Mouse (Mus musculus): ENCODE results near the gene Krtap2-4. TPM values are rescaled to one million over a fixed set of nuclear protein-coding genes. Genes with fewer than 3 reads are reported as not detected.
A peak's percentile ranks its signal among the peaks of the same experiment; 100 is the strongest.

The Krtap2-4 gene
- polyA plus RNA-seq, 1 experiment from 2014 or later = not detected

DNA sequence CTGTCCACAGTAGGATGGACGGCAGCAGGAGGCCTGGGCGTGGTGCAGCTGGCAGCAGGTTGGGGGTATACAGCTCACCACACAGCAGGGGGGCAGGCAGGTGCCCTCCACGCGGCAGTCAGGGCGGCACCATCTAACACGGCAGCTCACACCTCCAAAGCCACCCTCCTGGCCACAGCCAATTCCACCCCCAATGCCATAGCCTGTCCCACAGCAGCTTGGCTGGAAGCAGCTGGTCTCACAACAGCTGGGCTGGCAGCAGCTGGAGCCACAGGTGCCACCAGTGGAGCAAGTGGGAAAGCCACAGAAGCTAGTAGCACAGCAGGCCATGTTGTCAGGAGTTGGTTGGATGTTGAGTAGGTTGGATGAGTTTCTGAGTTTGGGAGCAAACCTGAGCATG is 34.0 kb downstream of the Krtap2-4 start, which contains the start of gene Krtap1-5:
TSS of gene Krtap1-5 (minus strand) at position 381 of the 400 bp plus-strand sequence.
- Histone ChIP-seq H3K9me3 (no peaks in the 10 kb centered on the region), H3K36me3 (no peaks in the 10 kb centered on the region), H3K27me3 (no peaks in the 10 kb centered on the region), H3K4me2 (replicated peaks) (no peak within 1 kb of the TSS), H3K27ac (replicated peaks) (no peak within 1 kb of the TSS), H3K4me1 (no peaks in the 10 kb centered on the region), H3K9ac (replicated peaks) (no peak within 1 kb of the TSS), H3K4me3 (no peak within 1 kb of the TSS)
- 85% methylated on average over 6 of the region's 6 CpGs for WGBS
- ATAC-seq (replicated peaks) = no peak

DNA sequence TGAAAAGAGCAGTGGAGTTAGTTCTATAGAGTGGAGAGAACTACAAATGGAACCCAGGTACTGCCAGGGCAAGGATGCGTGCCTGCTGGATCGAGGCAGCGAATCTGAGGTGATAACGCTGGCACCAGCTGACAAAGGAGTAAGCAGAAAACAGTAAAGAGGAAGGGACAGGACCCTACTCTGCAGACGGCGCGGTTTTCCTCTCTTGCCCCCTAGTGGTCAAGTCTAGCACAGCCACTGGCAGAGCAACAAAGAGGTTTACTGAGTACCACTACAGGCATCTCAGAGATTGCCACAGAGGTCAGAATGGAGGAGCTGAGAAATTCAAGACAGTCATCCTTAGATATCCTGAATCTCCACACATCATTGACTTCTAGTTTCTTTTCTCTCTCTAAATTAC is 40.5 kb downstream of the Krtap2-4 start:
- Histone ChIP-seq H3K36me3 (no peaks in the 10 kb centered on the region), H3K4me2 (replicated peaks) (peak overlapping the region; percentile 23), H3K27me3 (no peaks in the 10 kb centered on the region), H3K9me3 (no peaks in the 10 kb centered on the region), H3K4me3 (0 out of 2 replicates have a peak overlapping the region, but pooled peaks have one; percentile 8), H3K4me1 (no peaks in the 10 kb centered on the region), H3K9ac (replicated peaks) (no peak overlapping the region), H3K27ac (replicated peaks) (no peak overlapping the region)
- ATAC-seq (replicated peaks) = peak; percentile 60
- 2% methylated on average over 7 of the region's 7 CpGs for WGBS

DNA sequence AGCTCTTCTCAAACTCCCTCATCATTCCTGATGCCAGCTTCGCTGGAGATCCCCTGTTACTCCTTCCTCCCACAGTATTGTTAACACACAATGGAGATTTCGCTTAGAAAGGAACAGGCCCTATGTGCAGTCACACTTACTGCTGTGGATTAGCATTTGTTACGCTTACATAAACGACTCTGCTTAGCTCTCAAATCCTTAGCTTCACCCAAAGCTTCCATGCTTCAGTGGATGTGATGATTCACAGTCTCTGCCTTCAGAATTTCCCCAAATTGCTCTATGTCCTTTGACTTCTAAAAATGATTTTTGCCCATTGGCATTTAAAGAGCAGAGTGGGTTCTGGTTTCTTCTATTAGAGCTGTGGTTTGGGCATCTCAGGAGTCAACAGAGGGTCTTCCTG is 41.5 kb downstream of the Krtap2-4 start:
- no peak for ATAC-seq (replicated peaks)
- no peak overlapping the region for H3K4me2 ChIP-seq (replicated peaks)
- WGBS = 20% methylated on average over 4 of the region's 4 CpGs

DNA sequence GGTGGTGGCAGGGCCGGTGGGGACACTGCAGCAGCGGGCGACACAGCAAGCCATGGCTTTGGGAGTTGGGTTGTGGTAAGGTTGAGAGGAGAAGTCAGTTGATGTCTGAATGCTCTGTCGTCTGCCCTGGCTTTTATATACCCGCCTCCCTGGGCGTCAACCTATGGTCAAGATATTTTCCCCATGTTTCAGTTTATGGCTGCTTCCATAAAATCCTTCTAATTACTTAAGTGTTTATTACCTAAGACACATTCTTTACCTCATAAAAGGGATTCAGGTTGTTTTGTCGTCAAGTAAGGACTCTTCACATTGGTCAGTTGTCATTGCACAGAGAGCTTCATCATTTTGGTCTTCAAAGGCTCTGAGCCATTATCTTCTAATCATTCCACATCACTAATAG is 48.1 kb downstream of the Krtap2-4 start, which contains the start of gene Krtap3-1:
TSS of gene Krtap3-1 (minus strand) at position 101 of the 400 bp plus-strand sequence.
- no peaks in the 10 kb centered on the region for H3K36me3 ChIP-seq
- H3K4me1 ChIP-seq = no peaks in the 10 kb centered on the region
- no peak for ATAC-seq (replicated peaks)
- no peak within 1 kb of the TSS for H3K9ac ChIP-seq (replicated peaks)
- 95% methylated on average over 7 of the region's 7 CpGs for WGBS
- no peak within 1 kb of the TSS for H3K4me3 ChIP-seq
- H3K9me3 ChIP-seq = no peaks in the 10 kb centered on the region
- no peak within 1 kb of the TSS for H3K27ac ChIP-seq (replicated peaks)
- H3K4me2 ChIP-seq (replicated peaks) = no peak within 1 kb of the TSS
- no peaks in the 10 kb centered on the region for H3K27me3 ChIP-seq

More for the DNA sequence above, 41.5 kb downstream of the Krtap2-4 start:
- no peak overlapping the region for H3K4me3 ChIP-seq
- no peaks in the 10 kb centered on the region for H3K9me3 ChIP-seq
- H3K4me1 ChIP-seq = no peaks in the 10 kb centered on the region
- H3K9ac ChIP-seq (replicated peaks) = no peak overlapping the region
- H3K27ac ChIP-seq (replicated peaks) = no peak overlapping the region
- H3K27me3 ChIP-seq = no peaks in the 10 kb centered on the region
- no peaks in the 10 kb centered on the region for H3K36me3 ChIP-seq

Other genes starting within 250 kb of the Krtap2-4 start
- 0.14 and 0.33 TPM in 2 replicates for gene Krt28, start 239.9 kb downstream of the Krtap2-4 start, polyA plus RNA-seq (2015; fragmentation: Nextera tagmentation; extraction: Ambion mirVana)
- gene Krt10, start 225.5 kb downstream of the Krtap2-4 start, polyA plus RNA-seq (2015; fragmentation: Nextera tagmentation; extraction: Ambion mirVana) = 31.6 and 36.1 TPM in 2 replicates
- gene Krt12, start 192.6 kb downstream of the Krtap2-4 start, polyA plus RNA-seq (2015; fragmentation: Nextera tagmentation; extraction: Ambion mirVana) = 0.22 and 0.23 TPM in 2 replicates
- not detected in 2 replicates for gene Krt20, start 176.7 kb downstream of the Krtap2-4 start, polyA plus RNA-seq (2015; fragmentation: Nextera tagmentation; extraction: Ambion mirVana)
- gene Krt23, start 121.7 kb downstream of the Krtap2-4 start, polyA plus RNA-seq (2015; fragmentation: Nextera tagmentation; extraction: Ambion mirVana) = 0.10 TPM in 1 of 2 replicates, not detected in the other
- not detected in 2 replicates for gene Krt39, start 93.5 kb downstream of the Krtap2-4 start, polyA plus RNA-seq (2015; fragmentation: Nextera tagmentation; extraction: Ambion mirVana)
- not detected in 2 replicates for gene Krt40, start 71.7 kb downstream of the Krtap2-4 start, polyA plus RNA-seq (2015; fragmentation: Nextera tagmentation; extraction: Ambion mirVana)
- not detected in 2 replicates for gene Krtap3-3, start 64.0 kb downstream of the Krtap2-4 start, polyA plus RNA-seq (2015; fragmentation: Nextera tagmentation; extraction: Ambion mirVana)
- not detected in 2 replicates for gene Krtap3-2, start 58.0 kb downstream of the Krtap2-4 start, polyA plus RNA-seq (2015; fragmentation: Nextera tagmentation; extraction: Ambion mirVana)
- gene Gm11939, start 55.4 kb downstream of the Krtap2-4 start, polyA plus RNA-seq (2015; fragmentation: Nextera tagmentation; extraction: Ambion mirVana) = not detected in 2 replicates
- gene Krtap3-1, start 48.2 kb downstream of the Krtap2-4 start, polyA plus RNA-seq (2015; fragmentation: Nextera tagmentation; extraction: Ambion mirVana) = not detected in 2 replicates
- gene Krtap1-5, start 33.8 kb downstream of the Krtap2-4 start, polyA plus RNA-seq (2015; fragmentation: Nextera tagmentation; extraction: Ambion mirVana) = not detected in 2 replicates
- gene Krtap1-4, start 31.2 kb downstream of the Krtap2-4 start, polyA plus RNA-seq (2015; fragmentation: Nextera tagmentation; extraction: Ambion mirVana) = not detected in 2 replicates
- not detected in 2 replicates for gene Krtap1-3, start 23.5 kb downstream of the Krtap2-4 start, polyA plus RNA-seq (2015; fragmentation: Nextera tagmentation; extraction: Ambion mirVana)
- gene Krtap9-3, start 16.7 kb downstream of the Krtap2-4 start, polyA plus RNA-seq (2015; fragmentation: Nextera tagmentation; extraction: Ambion mirVana) = not detected in 2 replicates
- not detected in 2 replicates for gene Gm11938, start 11.5 kb downstream of the Krtap2-4 start, polyA plus RNA-seq (2015; fragmentation: Nextera tagmentation; extraction: Ambion mirVana)
- gene Gm11937, start 4.7 kb downstream of the Krtap2-4 start, polyA plus RNA-seq (2015; fragmentation: Nextera tagmentation; extraction: Ambion mirVana) = not detected in 2 replicates
- not detected in 2 replicates for gene Gm11562, start 5.6 kb upstream of the Krtap2-4 start, polyA plus RNA-seq (2015; fragmentation: Nextera tagmentation; extraction: Ambion mirVana)
- not detected in 2 replicates for gene Krtap4-1, start 13.4 kb upstream of the Krtap2-4 start, polyA plus RNA-seq (2015; fragmentation: Nextera tagmentation; extraction: Ambion mirVana)
- gene Krtap4-2, start 20.2 kb upstream of the Krtap2-4 start, polyA plus RNA-seq (2015; fragmentation: Nextera tagmentation; extraction: Ambion mirVana) = not detected in 2 replicates
- not detected in 2 replicates for gene Krtap4-7, start 29.2 kb upstream of the Krtap2-4 start, polyA plus RNA-seq (2015; fragmentation: Nextera tagmentation; extraction: Ambion mirVana)
- not detected in 2 replicates for gene Gm11555, start 35.4 kb upstream of the Krtap2-4 start, polyA plus RNA-seq (2015; fragmentation: Nextera tagmentation; extraction: Ambion mirVana)
- not detected in 2 replicates for gene Gm11563, start 44.1 kb upstream of the Krtap2-4 start, polyA plus RNA-seq (2015; fragmentation: Nextera tagmentation; extraction: Ambion mirVana)
- not detected in 2 replicates for gene Krtap4-6, start 51.1 kb upstream of the Krtap2-4 start, polyA plus RNA-seq (2015; fragmentation: Nextera tagmentation; extraction: Ambion mirVana)
- not detected in 2 replicates for gene Gm14190, start 75.9 kb upstream of the Krtap2-4 start, polyA plus RNA-seq (2015; fragmentation: Nextera tagmentation; extraction: Ambion mirVana)
- gene Gm14180, start 119.4 kb upstream of the Krtap2-4 start, polyA plus RNA-seq (2015; fragmentation: Nextera tagmentation; extraction: Ambion mirVana) = not detected in 2 replicates
- gene Gm11595, start 158.1 kb upstream of the Krtap2-4 start, polyA plus RNA-seq (2015; fragmentation: Nextera tagmentation; extraction: Ambion mirVana) = not detected in 2 replicates
- gene Krtap4-8, start 165.9 kb upstream of the Krtap2-4 start, polyA plus RNA-seq (2015; fragmentation: Nextera tagmentation; extraction: Ambion mirVana) = not detected in 2 replicates
- not detected in 2 replicates for gene Krtap4-9, start 170.4 kb upstream of the Krtap2-4 start, polyA plus RNA-seq (2015; fragmentation: Nextera tagmentation; extraction: Ambion mirVana)
- not detected in 2 replicates for gene Gm11596, start 178.6 kb upstream of the Krtap2-4 start, polyA plus RNA-seq (2015; fragmentation: Nextera tagmentation; extraction: Ambion mirVana)
- not detected in 2 replicates for gene Gm11569, start 184.1 kb upstream of the Krtap2-4 start, polyA plus RNA-seq (2015; fragmentation: Nextera tagmentation; extraction: Ambion mirVana)
- gene Gm11554, start 189.6 kb upstream of the Krtap2-4 start, polyA plus RNA-seq (2015; fragmentation: Nextera tagmentation; extraction: Ambion mirVana) = not detected in 2 replicates
- gene Krtap4-13, start 195.0 kb upstream of the Krtap2-4 start, polyA plus RNA-seq (2015; fragmentation: Nextera tagmentation; extraction: Ambion mirVana) = not detected in 2 replicates
- gene Gm11564, start 200.8 kb upstream of the Krtap2-4 start, polyA plus RNA-seq (2015; fragmentation: Nextera tagmentation; extraction: Ambion mirVana) = not detected in 2 replicates
- gene 2300003K06Rik, start 223.2 kb upstream of the Krtap2-4 start, polyA plus RNA-seq (2015; fragmentation: Nextera tagmentation; extraction: Ambion mirVana) = not detected in 2 replicates
- not detected in 2 replicates for gene Krtap4-16, start 236.8 kb upstream of the Krtap2-4 start, polyA plus RNA-seq (2015; fragmentation: Nextera tagmentation; extraction: Ambion mirVana)
- gene Gm11568, start 243.1 kb upstream of the Krtap2-4 start, polyA plus RNA-seq (2015; fragmentation: Nextera tagmentation; extraction: Ambion mirVana) = not detected in 2 replicates
- not detected in 2 replicates for gene Gm11559, start 249.6 kb upstream of the Krtap2-4 start, polyA plus RNA-seq (2015; fragmentation: Nextera tagmentation; extraction: Ambion mirVana)